Mouse (Mus musculus) G1E (cell line): ENCODE results near the gene Grhl3. TPM values are rescaled to one million over a fixed set of nuclear protein-coding genes. Genes with fewer than 3 reads are reported as not detected.

ENCODE experiments used
- ATAC-seq: 2 replicates; pipeline ENCODE4 v1.8.0; 2016; ENCODE audit warnings: mild to moderate bottlenecking; ENCODE audit not compliant: insufficient number of reproducible peaks, poor library complexity, low FRiP score, severe bottlenecking; ENCODE audit errors: extremely low read depth
- DNase-seq: peaks from one replicate; pipeline ENCODE4 v3.0.0; 2012; ENCODE audit warnings: low spot score
- H3K27me3 ChIP-seq: 2 replicates; pipeline ENCODE4 v1.6.1; 2012; ENCODE audit warnings: mild to moderate bottlenecking, low read length, inconsistent platforms; ENCODE audit not compliant: insufficient read depth
- H3K36me3 ChIP-seq: replicated peaks from 2 replicates; pipeline ENCODE3; 2012; ENCODE audit warnings: mild to moderate bottlenecking, inconsistent platforms
- H3K4me1 ChIP-seq: 2 replicates; pipeline ENCODE4 v1.6.1; 2012; ENCODE audit warnings: low read depth, low read length, inconsistent platforms, mixed read lengths; ENCODE audit not compliant: insufficient read depth
- H3K4me3 ChIP-seq: 2 replicates; pipeline ENCODE4 v1.5.1; 2012; ENCODE audit warnings: low read depth, mild to moderate bottlenecking, inconsistent platforms, low read length, moderate library complexity, mixed read lengths
- H3K9me3 ChIP-seq: replicated peaks from 2 replicates; pipeline ENCODE4 v1.6.1; 2012; ENCODE audit warnings: inconsistent platforms
- CTCF ChIP-seq: IDR thresholded peaks from 2 replicates; pipeline ENCODE4 v1.5.1; 2012; ENCODE audit warnings: low read depth, low read length, inconsistent platforms, mixed read lengths
- GATA1 ChIP-seq: IDR thresholded peaks from 2 replicates; pipeline ENCODE4 v1.6.1; 2012; ENCODE audit warnings: borderline replicate concordance, low read length, inconsistent platforms, mixed read lengths
- GATA2 ChIP-seq: IDR thresholded peaks from 2 replicates; pipeline ENCODE4 v1.6.1; 2012; ENCODE audit warnings: low read depth, low read length, inconsistent platforms, borderline replicate concordance
- POLR2AphosphoS5 ChIP-seq: IDR thresholded peaks from 2 replicates; pipeline ENCODE4 v1.6.1; 2012; ENCODE audit warnings: low read depth, low read length, inconsistent platforms; ENCODE audit not compliant: insufficient replicate concordance
- TAL1 ChIP-seq: conservative IDR thresholded peaks from 2 replicates; pipeline ENCODE4 v1.6.1; 2012; ENCODE audit warnings: low read depth, low read length, inconsistent platforms, mixed read lengths
- polyA plus RNA-seq: library from polyadenylated mRNA; stranded (reverse); fragments of >175 nt; gene quantifications from 2 replicates; pipeline ENCODE4 v1.2.3, GENCODE M21; 2012
- total RNA-seq, 2 experiments: library from RNA; stranded (forward) in 1 of 2; stranded (reverse) in 1 of 2; fragments of 200-1000 nt in 1 of 2; fragments of >200 nt in 1 of 2; fragmentation: Nextera tagmentation in 1 of 2; gene quantifications; 2 replicates each; pipeline ENCODE4 v1.2.3; 2014 to 2017

Grhl3 gene
- total and polyA plus RNA-seq, 3 experiments, result not detected

- Histone ChIP-seq H3K27me3 (peaks cover 56% of the 10 kb centered on the region), H3K9me3 (no peaks in the 10 kb centered on the region), H3K4me1 (peaks cover 17% of the 10 kb centered on the region), H3K4me3 (no peak overlapping the region), H3K36me3 (no peaks in the 10 kb centered on the region)
- TF ChIP-seq CTCF (no peak), GATA2 (no peak), TAL1 (no peak), POLR2AphosphoS5 (no peak), GATA1 (no peak)
- DNase-seq, result no peak
- no peak for ATAC-seq
Observed at GRCm38 (mm10) chr4:135567484-135567883, 5.9 kb downstream of the Grhl3 start.

GRCm38 (mm10) chr4:135567042-135567441 lies 6.4 kb downstream of the Grhl3 start:
- Histone ChIP-seq H3K9me3 (no peaks in the 10 kb centered on the region), H3K27me3 (peaks cover 56% of the 10 kb centered on the region), H3K4me1 (peaks cover 17% of the 10 kb centered on the region), H3K36me3 (no peaks in the 10 kb centered on the region), H3K4me3 (no peak overlapping the region)
- TF ChIP-seq POLR2AphosphoS5, result no peak
- TF ChIP-seq TAL1, result no peak
- TF ChIP-seq GATA2, result no peak
- TF ChIP-seq GATA1, result no peak
- no peak for TF ChIP-seq CTCF
- DNase-seq (no peak), ATAC-seq (no peak)

- peaks cover 50% of the 10 kb centered on the region for H3K27me3 ChIP-seq
- H3K9me3 ChIP-seq, result no peaks in the 10 kb centered on the region
- H3K36me3 ChIP-seq, result no peaks in the 10 kb centered on the region
- TF ChIP-seq CTCF, result no peak
- no peak for TF ChIP-seq GATA1
- TF ChIP-seq GATA2, result no peak
- ATAC-seq (no peak), DNase-seq (no peak)
- peaks cover 11% of the 10 kb centered on the region for H3K4me1 ChIP-seq
- no peak overlapping the region for H3K4me3 ChIP-seq
Observed at GRCm38 (mm10) chr4:135565400-135565799, 8.0 kb downstream of the Grhl3 start.

GRCm38 (mm10) chr4:135563794-135564193 lies 9.6 kb downstream of the Grhl3 start:
- no peaks in the 10 kb centered on the region for H3K36me3 ChIP-seq
- no peak overlapping the region for H3K4me3 ChIP-seq
- no peaks in the 10 kb centered on the region for H3K9me3 ChIP-seq
- ATAC-seq, result no peak
- no peaks in the 10 kb centered on the region; the same call in 1 of the 2 replicates for H3K4me1 ChIP-seq
- TF ChIP-seq GATA1 (no peak), CTCF (no peak), TAL1 (no peak), POLR2AphosphoS5 (no peak), GATA2 (no peak)
- no peak for DNase-seq
- peaks cover 43% of the 10 kb centered on the region for H3K27me3 ChIP-seq

GRCm38 (mm10) chr4:135549323-135549722 lies 24.1 kb downstream of the Grhl3 start:
- peaks cover 8% of the 10 kb centered on the region for H3K4me1 ChIP-seq
- DNase-seq, result no peak
- H3K36me3 ChIP-seq, result no peaks in the 10 kb centered on the region
- ATAC-seq, result no peak
- H3K9me3 ChIP-seq, result no peaks in the 10 kb centered on the region
- TF ChIP-seq POLR2AphosphoS5, result no peak
- no peak overlapping the region for H3K4me3 ChIP-seq
- peaks cover 39% of the 10 kb centered on the region for H3K27me3 ChIP-seq

- Histone ChIP-seq H3K27me3 (peaks cover 40% of the 10 kb centered on the region), H3K36me3 (no peaks in the 10 kb centered on the region), H3K4me1 (peaks cover 10% of the 10 kb centered on the region), H3K9me3 (no peaks in the 10 kb centered on the region), H3K4me3 (no peak overlapping the region)
- ATAC-seq (no peak), DNase-seq (no peak)
- TF ChIP-seq CTCF (no peak), GATA2 (no peak), POLR2AphosphoS5 (no peak), GATA1 (no peak), TAL1 (no peak)
Observed at GRCm38 (mm10) chr4:135548521-135549077, 24.8 kb downstream of the Grhl3 start.

- Histone ChIP-seq H3K4me3 (no peak overlapping the region), H3K36me3 (no peaks in the 10 kb centered on the region), H3K27me3 (peaks cover 37% of the 10 kb centered on the region), H3K4me1 (peaks cover 10% of the 10 kb centered on the region), H3K9me3 (no peaks in the 10 kb centered on the region)
- TF ChIP-seq GATA2, result no peak
- TF ChIP-seq GATA1, result no peak
- no peak for TF ChIP-seq TAL1
- TF ChIP-seq CTCF, result no peak
- no peak for TF ChIP-seq POLR2AphosphoS5
- no peak for ATAC-seq
- no peak for DNase-seq
Observed at GRCm38 (mm10) chr4:135548108-135548507, 25.3 kb downstream of the Grhl3 start.
